Mouse (Mus musculus) spleen, adult 2 months (tissue): ENCODE data around the gene Ncapg. TPM values are rescaled to one million over a fixed set of nuclear protein-coding genes. Genes with fewer than 3 reads are reported as not detected.

Experiments
- DNase-seq, 2 experiments: peaks; one replicate each; pipeline versions ENCODE4 v3.0.0 to v3.0.0-alpha.2; 2012 to 2021; ENCODE audit warnings: low spot score in 2 of 2, low read depth in 1 of 2
- H3K27ac ChIP-seq: fragments of 200-500 bp; 2 replicates; pipeline ENCODE4 v1.5.1; 2012; ENCODE audit warnings: low read length, inconsistent platforms; ENCODE audit not compliant: insufficient read depth
- H3K27me3 ChIP-seq: fragments of 200-500 bp; 2 replicates; pipeline ENCODE4 v1.6.1; 2012; ENCODE audit warnings: mild to moderate bottlenecking, moderate library complexity, low read length, inconsistent platforms; ENCODE audit not compliant: control insufficient read depth, insufficient read depth
- H3K36me3 ChIP-seq: fragments of 200-500 bp; 2 replicates; pipeline ENCODE4 v1.6.1; 2012; ENCODE audit warnings: mild to moderate bottlenecking, low read length, inconsistent platforms; ENCODE audit not compliant: control insufficient read depth, insufficient read depth
- H3K4me1 ChIP-seq: fragments of 200-500 bp; 2 replicates; pipeline ENCODE4 v1.6.1; 2011; ENCODE audit warnings: inconsistent platforms; ENCODE audit not compliant: control insufficient read depth, insufficient read depth, insufficient read length
- H3K4me3 ChIP-seq: fragments of 200-500 bp; 2 replicates; pipeline ENCODE4 v1.5.1; 2011; ENCODE audit warnings: mild to moderate bottlenecking, inconsistent platforms; ENCODE audit not compliant: insufficient read depth, insufficient read length; ENCODE audit errors: extremely low read depth
- CTCF ChIP-seq: fragments of 200-500 bp; IDR thresholded peaks from 2 replicates; pipeline ENCODE4 v1.5.1; 2011; ENCODE audit warnings: mild to moderate bottlenecking, inconsistent platforms; ENCODE audit not compliant: insufficient read depth, insufficient read length, insufficient replicate concordance; ENCODE audit errors: extremely low read depth
- POLR2A ChIP-seq: fragments of 200-500 bp; IDR thresholded peaks from 2 replicates; pipeline ENCODE4 v1.6.1; 2011; ENCODE audit warnings: low read depth, low read length, inconsistent platforms
- WGBS: fragments of 180-500 bp; shearing (Covaris S2); methylation state at CpG from one replicate; pipeline ENCODE4 v1.1.7; 2018; 5-methylcytosine and 5-hydroxymethylcytosine counted together
- polyA plus RNA-seq: library from polyadenylated mRNA; depleted of rRNA; stranded (reverse); fragments of >200 nt; gene quantifications from 2 replicates; pipeline ENCODE4 v1.2.3, GENCODE M21; 2012; rRNA removed

Ncapg gene
- 1.0 and 1.2 TPM in 2 replicates for polyA plus RNA-seq

DNA sequence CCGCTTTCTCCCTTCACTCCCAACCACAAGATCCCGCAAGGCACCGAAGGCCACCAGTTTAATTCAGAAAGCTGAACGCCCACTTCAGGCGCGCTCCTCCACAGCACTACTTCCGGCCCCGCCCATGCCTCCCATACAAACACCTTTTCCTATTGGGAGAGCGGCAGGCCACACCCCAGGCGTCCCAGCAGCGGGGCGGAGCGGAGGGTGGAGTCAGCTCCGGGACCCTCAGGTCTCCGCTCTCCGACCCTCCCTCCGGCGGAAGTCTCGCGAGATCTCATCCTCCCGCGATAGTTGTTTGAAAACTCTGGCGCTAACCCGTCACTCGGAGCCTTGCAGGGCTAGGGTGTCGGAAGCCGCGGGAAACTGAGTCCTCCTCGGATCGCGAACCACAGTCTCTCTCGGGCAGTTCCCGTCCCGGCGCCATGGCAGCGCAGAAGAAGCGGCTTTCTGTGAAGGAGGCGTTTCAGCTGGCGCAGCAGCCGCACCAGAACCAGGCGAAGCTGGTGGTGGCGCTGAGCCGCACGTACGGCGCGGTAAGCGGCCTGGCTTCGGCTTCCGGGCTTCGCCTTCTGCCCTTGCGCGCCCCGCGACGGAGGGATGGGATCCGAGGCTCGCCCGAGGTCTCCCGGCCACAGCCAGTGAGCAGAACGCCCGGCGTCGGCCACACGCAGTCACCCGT is at the start of gene Ncapg:
Gene Ncapg, plus strand, starts transcription at position 322 of the 682 bp plus-strand sequence.
- no peak; the same call in 1 of the 2 replicates for TF ChIP-seq POLR2A
- TF ChIP-seq CTCF: no peak
- no peaks in the 10 kb centered on the region for H3K36me3 ChIP-seq
- WGBS: under 1% methylated on average over 66 of the region's 66 CpGs
- peak; percentile 90 to 99 for DNase-seq
- peak within 1 kb of the TSS; percentile 54 for H3K27ac ChIP-seq
- H3K4me1 ChIP-seq: peaks cover 4% of the 10 kb centered on the region; the same call in 1 of the 2 replicates
- peak within 1 kb of the TSS; percentile 77 for H3K4me3 ChIP-seq
- H3K27me3 ChIP-seq: no peaks in the 10 kb centered on the region

DNA sequence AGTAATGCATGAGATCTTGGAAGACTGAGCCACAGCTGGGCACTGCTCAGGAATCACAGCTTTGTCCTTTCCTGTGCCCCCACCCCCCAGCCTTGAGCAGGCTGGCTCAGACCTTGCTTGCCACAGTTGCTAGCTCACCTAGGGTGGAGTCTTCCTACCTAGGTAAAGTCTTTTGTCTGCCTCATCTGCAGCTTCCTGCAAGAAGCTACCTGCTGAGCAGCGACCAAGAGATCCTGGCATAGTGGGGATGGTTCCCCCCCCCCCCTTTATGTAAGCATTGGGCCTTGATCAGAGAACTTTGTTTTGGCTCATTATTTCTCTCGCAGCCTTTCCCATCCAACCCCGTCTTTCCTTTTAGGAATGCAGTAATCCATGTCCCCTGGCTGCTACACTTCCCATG is 48.2 kb upstream of the Ncapg start:
- Histone ChIP-seq H3K4me3 (no peak overlapping the region), H3K27ac (no peak overlapping the region), H3K36me3 (no peaks in the 10 kb centered on the region), H3K4me1 (no peaks in the 10 kb centered on the region), H3K27me3 (no peaks in the 10 kb centered on the region)
- DNase-seq: no peak
- TF ChIP-seq CTCF (no peak), POLR2A (no peak)
- WGBS: 75% methylated on average over 3 of the region's 3 CpGs

DNA sequence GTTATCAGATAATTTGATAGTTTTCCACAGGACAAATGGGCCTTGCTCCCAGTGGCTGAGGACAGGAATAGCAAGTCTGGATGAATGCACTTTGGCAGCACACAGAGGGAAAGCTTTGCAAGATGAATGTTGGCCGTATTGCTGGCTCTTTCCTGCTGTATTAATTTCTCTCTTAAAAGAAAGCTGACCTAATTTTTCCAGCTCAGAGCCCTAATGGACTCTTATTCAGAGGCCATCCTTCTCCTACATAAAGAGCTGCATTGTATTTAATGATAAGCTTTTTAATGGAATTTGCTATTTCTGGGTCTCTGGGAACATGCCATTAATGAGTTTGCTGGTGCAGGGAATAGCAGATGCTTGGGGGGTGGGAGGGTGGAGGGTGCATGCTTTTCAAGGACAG is 41.9 kb upstream of the Ncapg start:
- 79% methylated on average over 1 of the region's 1 CpGs for WGBS
- no peaks in the 10 kb centered on the region for H3K4me1 ChIP-seq
- no peak for DNase-seq
- TF ChIP-seq POLR2A: no peak
- TF ChIP-seq CTCF: no peak
- no peaks in the 10 kb centered on the region for H3K27me3 ChIP-seq
- H3K27ac ChIP-seq: no peak overlapping the region
- H3K4me3 ChIP-seq: no peak overlapping the region
- H3K36me3 ChIP-seq: no peaks in the 10 kb centered on the region

DNA sequence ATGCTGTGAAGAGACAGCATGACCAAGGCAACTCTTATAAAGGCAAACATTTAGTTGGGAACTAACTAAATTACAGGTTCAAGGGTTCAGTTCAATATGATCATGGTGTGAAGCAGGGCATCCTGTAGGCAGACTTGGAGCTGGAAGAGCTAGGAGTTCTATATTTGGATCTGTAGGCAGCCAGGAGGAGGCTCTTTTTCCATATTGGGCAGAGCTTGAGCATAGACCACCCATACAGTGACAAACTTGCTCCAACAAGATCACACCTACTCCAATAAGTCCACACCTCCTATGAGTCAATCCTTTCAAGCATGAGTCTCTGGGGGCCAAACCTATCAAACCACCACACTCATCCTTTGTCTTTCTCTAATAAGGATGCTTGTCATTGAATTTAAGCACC is 40.2 kb upstream of the Ncapg start:
- no peaks in the 10 kb centered on the region for H3K27me3 ChIP-seq
- TF ChIP-seq CTCF (no peak), POLR2A (no peak)

DNA sequence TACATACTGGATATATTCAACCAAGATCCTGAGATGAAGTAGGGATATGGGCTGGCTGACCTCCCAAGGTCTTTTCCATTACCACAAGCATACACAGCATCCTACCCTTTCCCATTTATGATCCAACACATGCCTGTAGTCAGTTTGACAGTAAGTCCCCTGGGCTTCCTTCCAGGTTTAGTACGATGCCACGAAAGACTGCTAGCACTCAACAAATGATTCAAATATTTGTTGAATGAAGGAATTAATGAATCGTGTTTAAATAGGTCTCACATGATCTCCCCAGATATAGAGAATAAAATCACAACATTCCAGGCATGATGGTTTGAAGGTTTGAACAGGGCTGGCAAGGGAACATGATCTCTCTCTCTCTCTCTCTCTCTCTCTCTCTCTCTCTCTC is 31.3 kb upstream of the Ncapg start:
- TF ChIP-seq POLR2A (no peak), CTCF (no peak)
- H3K27me3 ChIP-seq: peaks cover 9% of the 10 kb centered on the region
- no peaks in the 10 kb centered on the region for H3K36me3 ChIP-seq
- H3K4me1 ChIP-seq: peaks cover 5% of the 10 kb centered on the region; the same call in 1 of the 2 replicates
- no peak for DNase-seq
- WGBS: 58% methylated on average over 3 of the region's 3 CpGs
- no peak overlapping the region for H3K27ac ChIP-seq
- no peak overlapping the region for H3K4me3 ChIP-seq

More for the DNA sequence above, 40.2 kb upstream of the Ncapg start:
- H3K36me3 ChIP-seq: no peaks in the 10 kb centered on the region
- no peak for DNase-seq
- H3K27ac ChIP-seq: no peak overlapping the region
- no peak overlapping the region for H3K4me3 ChIP-seq
- H3K4me1 ChIP-seq: no peaks in the 10 kb centered on the region

DNA sequence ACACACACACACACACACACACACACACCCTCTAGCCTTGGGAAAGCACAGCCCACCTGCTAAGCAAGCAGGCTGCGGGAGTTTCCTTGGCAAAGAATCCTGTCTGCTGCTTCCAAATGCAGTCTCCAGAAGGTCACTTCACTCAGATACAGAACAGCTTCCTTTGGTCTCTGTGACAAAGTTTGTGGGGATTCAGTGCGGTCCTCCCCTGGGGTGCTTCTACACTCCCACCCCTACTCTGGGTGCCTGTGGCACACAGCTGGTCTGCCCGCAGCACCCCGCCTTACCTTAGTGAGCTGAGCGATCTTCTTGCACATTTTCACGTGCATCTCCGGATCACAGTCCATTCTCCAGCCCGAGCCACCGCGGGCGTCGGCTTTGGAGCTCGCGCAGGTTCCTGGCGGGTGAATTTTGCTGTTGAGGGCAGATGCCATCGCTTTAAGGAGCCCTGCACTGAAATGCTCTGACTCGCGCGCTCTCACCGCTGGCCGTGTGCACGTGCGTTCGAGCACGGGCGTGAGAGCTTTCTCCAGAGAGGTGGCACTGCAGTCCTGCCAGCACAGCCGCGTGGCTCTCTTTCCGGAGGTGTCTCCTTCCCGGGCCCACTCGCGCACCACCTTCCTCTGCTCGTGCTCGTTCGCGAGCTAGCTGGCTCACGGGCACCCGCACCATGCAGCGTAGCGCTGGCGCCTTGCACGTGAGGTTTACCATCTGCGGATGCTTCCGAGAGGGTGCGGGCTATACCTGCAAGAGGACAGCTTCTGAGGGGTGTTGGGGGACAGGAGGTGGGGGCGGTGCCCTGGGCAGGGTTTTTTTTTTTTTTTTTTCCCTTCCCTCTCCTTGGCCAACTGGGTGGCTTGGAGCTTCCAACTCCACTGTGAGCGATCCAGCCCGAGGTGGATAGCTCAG is 30.7 kb upstream of the Ncapg start, which contains the start of gene Fam184b:
Gene Fam184b, minus strand, starts transcription at position 809 of the 909 bp plus-strand sequence.
- Histone ChIP-seq H3K36me3 (no peaks in the 10 kb centered on the region), H3K4me3 (peak within 1 kb of the TSS; percentile 33), H3K27me3 (peaks cover 9% of the 10 kb centered on the region), H3K27ac (no peak within 1 kb of the TSS), H3K4me1 (peaks cover 5% of the 10 kb centered on the region; the same call in 1 of the 2 replicates)
- DNase-seq: no peak
- WGBS: 2% methylated on average over 48 of the region's 48 CpGs
- no peak for TF ChIP-seq CTCF
- TF ChIP-seq POLR2A: no peak
